Mouse (Mus musculus) heart, postnatal 10 days (tissue): ENCODE measurements at regions not wholly inside any gene's neighbourhood (a gene's known extent, or its start where the extent isn't known, plus 50 kb on each side); places are given as distances from the start of the nearest gene placed in this dataset.

Source experiments
- DNase-seq, 2 experiments: peaks; one replicate each; pipeline ENCODE4 v3.0.0; 2021
- intact Hi-C: fragments of 180-260 bp; cut with DNase I; formaldehyde crosslinking; loops from one replicate; pipeline ENCODE4 v1.15.1; 2025

DNA sequence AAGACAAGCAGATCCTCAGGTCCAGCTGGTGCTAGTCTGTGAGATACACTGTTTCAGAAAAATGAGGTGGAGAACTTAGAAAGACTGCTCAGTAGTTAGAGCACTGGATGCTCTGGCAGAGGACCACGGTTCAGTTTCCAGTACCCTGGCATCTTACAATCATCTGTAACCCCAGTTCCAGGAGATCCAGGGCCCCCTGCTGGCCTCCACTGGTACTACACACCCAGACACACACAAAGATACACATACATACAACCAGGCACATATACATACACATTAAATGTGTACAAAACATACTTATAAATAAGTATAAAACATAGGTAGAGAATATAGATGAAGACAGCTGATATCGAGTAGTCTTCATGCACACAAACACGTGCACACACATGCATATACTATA lies 97.4 kb upstream of the Supt20 start:
- intact Hi-C loops, result no loop called here
- DNase-seq, result no peak

DNA sequence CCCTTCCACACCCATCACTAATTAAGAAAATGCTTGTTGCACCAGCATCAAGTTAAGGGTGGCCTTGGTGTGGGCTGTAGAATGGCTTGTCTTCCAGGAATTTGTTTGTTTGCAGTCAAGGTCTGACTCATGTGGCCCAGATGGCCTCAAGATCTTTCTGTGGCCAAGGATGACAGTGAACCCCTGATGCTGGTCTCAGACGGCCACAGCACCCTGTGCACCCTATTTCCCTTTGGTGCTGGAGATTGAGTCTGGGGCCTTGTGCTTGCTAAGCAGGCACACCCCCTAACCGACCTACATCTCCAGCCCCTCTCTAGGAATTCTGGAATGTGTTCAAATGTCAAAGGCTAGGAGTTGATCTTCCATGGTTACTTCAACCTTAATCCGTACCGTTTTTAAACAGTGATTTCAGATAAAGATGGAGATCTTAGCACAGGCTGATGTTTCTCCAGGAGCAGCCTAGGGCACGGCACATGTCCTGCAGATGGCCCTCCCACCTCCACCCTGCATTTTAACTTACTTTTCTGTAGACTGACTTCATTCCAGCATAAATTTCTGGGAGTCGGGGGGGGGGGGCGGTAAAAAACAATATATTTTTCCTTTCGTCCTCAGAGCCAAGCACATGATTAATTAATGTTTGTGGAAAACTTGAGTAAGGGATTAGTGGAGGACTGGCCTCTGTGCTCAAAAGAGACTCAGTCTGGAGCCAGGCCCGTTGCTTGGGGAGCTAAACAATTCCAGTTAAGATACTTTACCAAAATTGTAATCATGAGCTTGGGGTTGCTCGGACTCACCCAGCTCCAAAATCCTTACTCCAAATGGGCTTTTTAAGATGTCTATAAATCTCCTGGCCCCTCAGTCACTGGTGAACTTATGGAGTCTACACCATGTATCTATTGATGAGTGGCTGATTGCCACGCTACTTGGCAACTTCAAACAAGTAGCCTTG lies 95.0 kb upstream of the Supt20 start:
- intact Hi-C loops, result no loop called here
- peak; percentile 20 to 39 for DNase-seq

DNA sequence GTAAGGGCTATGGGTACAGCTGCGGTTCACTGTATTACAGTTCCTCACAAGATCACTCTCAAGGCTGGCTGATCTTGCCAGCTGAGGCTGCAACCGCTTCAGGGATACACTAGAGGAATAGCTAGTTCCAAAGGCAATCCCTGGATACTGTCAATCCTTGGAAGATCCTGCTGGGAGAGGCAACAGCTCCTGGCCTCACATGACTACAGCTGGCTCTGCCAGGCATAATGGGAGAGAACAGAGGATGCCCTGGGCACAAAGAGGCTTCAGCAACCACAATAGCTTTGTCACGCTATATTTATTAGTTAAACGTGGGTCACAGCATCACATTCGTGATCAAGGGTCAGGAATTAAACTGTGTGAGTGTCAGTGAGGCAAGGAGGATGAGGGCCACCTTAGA lies 94.3 kb upstream of the Supt20 start:
- no peak for DNase-seq
- intact Hi-C loops, result no loop called here

- DNase-seq, result no peak
- intact Hi-C loops, result no loop called here
Measured at GRCm38 (mm10) chr3:54604705-54605379, 87.8 kb upstream of the Supt20 start.

GRCm38 (mm10) chr3:54611431-54611990 lies 81.1 kb upstream of the Supt20 start:
- intact Hi-C loops, result no loop called here
- peak in 1 of 2 experiments; percentile 8 for DNase-seq

- DNase-seq, result no peak
- intact Hi-C loops, result no loop called here
Measured at GRCm38 (mm10) chr3:54613845-54614244, 78.8 kb upstream of the Supt20 start.

- DNase-seq, result no peak
- intact Hi-C loops, result no loop called here
Measured at GRCm38 (mm10) chr3:54617298-54617697, 75.3 kb upstream of the Supt20 start.

DNA sequence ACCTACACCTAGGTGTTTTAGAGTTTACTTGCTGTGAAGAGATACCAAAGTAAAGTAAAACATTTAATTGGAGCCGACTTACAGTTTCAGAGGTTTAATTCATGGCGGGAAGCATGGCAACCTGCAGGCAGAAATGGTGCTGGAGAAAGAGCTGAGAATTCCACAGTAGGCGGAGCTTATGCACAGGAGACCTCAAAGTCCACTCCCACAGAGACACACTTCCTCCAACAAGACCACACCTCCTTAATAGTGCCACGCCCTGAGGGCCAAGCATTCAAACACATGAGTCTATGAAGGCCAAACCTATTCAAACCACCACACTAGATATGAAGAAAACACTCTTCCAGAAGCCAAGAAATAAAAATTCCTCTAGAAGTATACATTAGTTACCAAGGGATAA lies 74.3 kb upstream of the Supt20 start:
- intact Hi-C loops, result no loop called here
- no peak for DNase-seq

DNA sequence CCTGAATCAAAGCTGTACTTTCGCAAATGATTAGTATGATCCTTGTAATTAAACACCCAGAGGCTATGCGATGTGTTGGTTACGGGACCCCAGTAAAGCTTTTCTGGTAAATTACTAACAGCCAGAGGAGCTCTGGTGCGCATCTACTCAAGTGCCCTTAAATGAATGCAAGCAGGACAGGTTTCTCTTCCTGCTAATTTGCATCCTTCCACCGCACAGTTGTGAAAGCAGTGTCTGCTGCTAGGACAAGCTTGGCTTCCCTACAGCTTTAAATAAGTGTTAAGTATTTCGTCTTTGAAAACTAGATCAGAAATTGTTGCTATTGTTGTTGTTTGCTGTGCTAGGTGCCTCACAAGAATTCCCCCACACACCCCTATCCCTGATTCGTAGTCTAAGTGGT lies 62.4 kb upstream of the Supt20 start:
- DNase-seq, result no peak
- intact Hi-C loops, result no loop called here

DNA sequence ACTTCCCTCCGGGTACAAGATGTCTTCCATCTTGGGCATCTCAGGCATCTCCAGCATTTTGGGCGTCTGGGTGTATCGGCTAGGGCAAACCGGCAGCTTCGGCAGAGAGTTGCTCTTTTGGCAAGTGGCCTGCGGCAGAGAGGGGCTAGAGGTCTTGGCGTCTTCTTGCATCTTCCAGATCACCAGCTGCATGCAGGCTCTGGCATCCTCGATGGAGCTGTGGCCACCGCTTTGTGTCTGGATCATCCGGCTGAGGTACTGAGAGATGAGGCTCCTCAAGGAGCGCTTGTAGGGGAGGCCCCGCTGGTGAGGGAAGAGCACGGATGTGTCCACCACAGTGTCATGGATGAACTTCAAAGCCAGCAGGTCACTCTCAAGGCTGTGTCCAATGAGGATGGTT lies 59.9 kb upstream of the Supt20 start:
- DNase-seq, result no peak
- intact Hi-C loops, result no loop called here

DNA sequence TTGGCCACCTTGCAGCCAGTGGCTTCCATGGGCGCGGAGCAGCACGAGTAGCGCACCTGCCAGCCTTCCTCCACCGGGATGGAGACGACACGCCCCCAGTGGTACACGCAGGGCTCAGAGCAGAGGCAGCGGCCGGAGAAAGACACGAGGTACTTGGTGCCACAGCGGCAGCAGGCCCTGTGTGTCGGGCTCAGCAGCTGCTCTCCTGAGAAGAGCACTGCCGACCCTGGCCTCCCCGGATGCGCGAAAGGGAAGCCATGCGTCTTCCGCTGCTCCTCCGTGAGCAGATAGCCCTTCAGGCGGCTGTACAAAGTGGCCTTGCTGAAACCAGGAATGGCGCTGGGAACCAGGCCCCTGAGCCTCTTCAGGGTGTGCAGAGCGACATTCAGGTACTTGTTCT lies 59.2 kb upstream of the Supt20 start:
- DNase-seq, result no peak
- intact Hi-C loops, result no loop called here

- no peak for DNase-seq
- intact Hi-C loops, result no loop called here
Measured at GRCm38 (mm10) chr3:54634456-54634855, 58.2 kb upstream of the Supt20 start.
